Mouse (Mus musculus): ENCODE data around the gene St3gal4. TPM values are rescaled to one million over a fixed set of nuclear protein-coding genes. Genes with fewer than 3 reads are reported as not detected.

St3gal4 gene
- total and polyA plus RNA-seq, 2 experiments from 2014 or later: 18.2 to 22.6 TPM

DNA sequence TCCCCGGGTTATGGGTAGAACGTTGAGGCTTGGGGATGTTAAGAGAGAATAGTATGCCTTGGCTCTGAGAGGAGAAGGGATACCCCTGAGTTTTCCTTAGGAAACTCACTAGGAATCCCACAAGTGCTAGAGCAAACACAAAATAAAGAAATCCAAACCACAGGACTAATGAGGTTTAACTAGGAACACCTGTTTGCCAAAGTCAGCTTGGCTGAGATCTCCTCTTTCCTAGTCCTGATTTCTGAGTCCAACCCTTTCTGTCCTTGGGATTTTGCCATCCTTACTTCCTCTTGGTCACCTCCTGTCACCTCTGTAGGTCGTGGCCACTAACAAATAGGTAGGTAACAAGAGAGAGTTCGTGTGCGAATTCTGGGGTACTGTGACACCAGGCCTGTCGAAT, 92.8 kb downstream of the St3gal4 start:
- Histone ChIP-seq H3K9ac (no peak overlapping the region), H3K4me2 (ENCODE audit: low read depth) (no peak overlapping the region), H3K27ac (ENCODE audit: low read depth, low read length) (no peak overlapping the region), H3K4me1 (ENCODE audit: insufficient read depth) (no peaks in the 10 kb centered on the region), H3K9me3 (ENCODE audit: low read length) (no peaks in the 10 kb centered on the region), H3K4me3 (ENCODE audit: low read depth, low read length) (no peak overlapping the region), H3K27me3 (ENCODE audit: insufficient read depth, low read length) (peaks cover 4% of the 10 kb centered on the region), H3K36me3 (ENCODE audit: insufficient read depth) (peaks cover 13% of the 10 kb centered on the region)
- no peak for ATAC-seq
- 89% methylated on average over 6 of the region's 6 CpGs for WGBS
- DNase-seq: no peak
- no peak for TF ChIP-seq CTCF (IDR thresholded peaks at IDR 0.05; ENCODE audit: low read depth)

GRCm38 (mm10) chr9:35024591-35025496, 94.2 kb downstream of the St3gal4 start:
- TF ChIP-seq CTCF (IDR thresholded peaks at IDR 0.05; ENCODE audit: low read depth): no peak
- Histone ChIP-seq H3K4me3 (ENCODE audit: low read depth, low read length) (0 out of 2 replicates have a peak overlapping the region, but pooled peaks have one; percentile 2), H3K4me1 (ENCODE audit: insufficient read depth) (no peaks in the 10 kb centered on the region), H3K27ac (ENCODE audit: low read depth, low read length) (no peak overlapping the region), H3K9me3 (ENCODE audit: low read length) (no peaks in the 10 kb centered on the region), H3K36me3 (ENCODE audit: insufficient read depth) (peaks cover 9% of the 10 kb centered on the region), H3K9ac (no peak overlapping the region), H3K4me2 (ENCODE audit: low read depth) (peak overlapping the region; percentile 26; the same call in 1 of the 2 replicates), H3K27me3 (ENCODE audit: insufficient read depth, low read length) (peaks cover 4% of the 10 kb centered on the region)
- ATAC-seq: peak; percentile 18; the same call in 1 of the 2 replicates
- no peak for DNase-seq
- 10% methylated on average over 25 of the region's 25 CpGs for WGBS

DNA sequence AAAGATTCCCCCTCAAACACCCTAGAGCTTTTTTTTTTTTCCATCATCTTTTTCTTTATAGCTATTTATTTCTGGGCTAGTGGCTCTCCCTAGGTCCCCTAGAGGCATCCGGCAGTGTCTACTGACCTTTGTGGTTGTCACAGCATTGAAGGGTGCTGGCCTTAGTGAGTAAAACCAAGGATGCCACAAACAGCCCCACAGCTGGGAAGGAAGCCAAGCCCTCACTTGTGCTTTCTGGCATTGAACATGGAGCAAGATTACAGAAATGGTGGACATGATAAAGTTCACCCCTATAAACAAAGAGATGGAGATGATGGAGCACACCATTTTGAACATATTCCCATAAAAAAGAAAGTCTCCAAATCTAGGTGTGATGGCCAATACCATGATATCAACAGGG, 97.3 kb downstream of the St3gal4 start:
- H3K36me3 ChIP-seq (ENCODE audit: insufficient read depth): no peaks in the 10 kb centered on the region; the same call in 1 of the 2 replicates
- H3K27me3 ChIP-seq (ENCODE audit: insufficient read depth, low read length): peaks cover 4% of the 10 kb centered on the region
- no peak overlapping the region for H3K4me2 ChIP-seq (ENCODE audit: low read depth)
- WGBS: 79% methylated on average over 1 of the region's 1 CpGs
- H3K4me1 ChIP-seq (ENCODE audit: insufficient read depth): peaks cover 17% of the 10 kb centered on the region
- no peak overlapping the region for H3K9ac ChIP-seq
- H3K27ac ChIP-seq (ENCODE audit: low read depth, low read length): no peak overlapping the region
- no peak overlapping the region for H3K4me3 ChIP-seq (ENCODE audit: low read depth, low read length)
- no peak for DNase-seq
- no peak for ATAC-seq
- TF ChIP-seq CTCF (IDR thresholded peaks at IDR 0.05; ENCODE audit: low read depth): no peak
- no peaks in the 10 kb centered on the region for H3K9me3 ChIP-seq (ENCODE audit: low read length)

GRCm38 (mm10) chr9:35020015-35020653, 98.9 kb downstream of the St3gal4 start:
- Histone ChIP-seq H3K27me3 (ENCODE audit: insufficient read depth, low read length) (peaks cover 4% of the 10 kb centered on the region; the same call in 1 of the 2 replicates), H3K4me3 (ENCODE audit: low read depth, low read length) (no peak overlapping the region), H3K4me2 (ENCODE audit: low read depth) (no peak overlapping the region), H3K9me3 (ENCODE audit: low read length) (no peaks in the 10 kb centered on the region), H3K9ac (no peak overlapping the region), H3K4me1 (ENCODE audit: insufficient read depth) (peaks cover 17% of the 10 kb centered on the region), H3K36me3 (ENCODE audit: insufficient read depth) (no peaks in the 10 kb centered on the region; the same call in 1 of the 2 replicates), H3K27ac (ENCODE audit: low read depth, low read length) (no peak overlapping the region)
- ATAC-seq (no peak), DNase-seq (no peak)
- 60% methylated on average over 11 of the region's 11 CpGs for WGBS
- no peak for TF ChIP-seq CTCF (IDR thresholded peaks at IDR 0.05; ENCODE audit: low read depth)

- Histone ChIP-seq H3K9me3 (ENCODE audit: low read length) (no peaks in the 10 kb centered on the region), H3K27me3 (ENCODE audit: insufficient read depth, low read length) (no peaks in the 10 kb centered on the region), H3K4me1 (ENCODE audit: insufficient read depth) (peaks cover 17% of the 10 kb centered on the region), H3K4me3 (ENCODE audit: low read depth, low read length) (no peak overlapping the region), H3K27ac (ENCODE audit: low read depth, low read length) (no peak overlapping the region), H3K4me2 (ENCODE audit: low read depth) (no peak overlapping the region), H3K9ac (no peak overlapping the region), H3K36me3 (ENCODE audit: insufficient read depth) (no peaks in the 10 kb centered on the region; the same call in 1 of the 2 replicates)
- TF ChIP-seq CTCF (IDR thresholded peaks at IDR 0.05; ENCODE audit: low read depth): peak; percentile 96
- peak; percentile 94 for DNase-seq
- WGBS: 4% methylated on average over 3 of the region's 3 CpGs
- peak; percentile 48 for ATAC-seq
These were observed 99.7 kb downstream of the St3gal4 start for GRCm38 (mm10) chr9:35019372-35019771.

DNA sequence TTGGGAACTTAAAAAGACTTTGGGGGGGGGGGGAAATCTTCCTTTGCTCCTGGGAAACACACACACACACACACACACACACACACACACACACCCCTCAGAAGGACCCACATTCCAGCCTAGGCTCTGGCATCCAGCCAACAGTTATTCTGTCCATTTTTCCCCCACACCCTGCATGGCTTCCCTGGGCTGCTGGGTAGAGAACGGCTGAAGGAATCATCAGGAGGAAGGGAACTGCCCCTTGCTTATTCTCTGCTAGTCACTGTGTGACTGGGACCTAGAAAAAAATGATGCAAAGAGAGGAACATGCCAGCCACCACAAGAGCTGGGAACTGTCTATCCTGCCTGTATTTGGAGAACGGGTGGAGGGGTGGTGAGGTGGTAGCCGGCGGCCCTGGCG, 101.0 kb downstream of the St3gal4 start:
- peaks cover 17% of the 10 kb centered on the region for H3K4me1 ChIP-seq (ENCODE audit: insufficient read depth)
- H3K9ac ChIP-seq: no peak overlapping the region; the same call in 1 of the 2 replicates
- ATAC-seq (peak; percentile 5; the same call in 1 of the 2 replicates), DNase-seq (peak; percentile 26)
- H3K4me2 ChIP-seq (ENCODE audit: low read depth): no peak overlapping the region; the same call in 1 of the 2 replicates
- H3K9me3 ChIP-seq (ENCODE audit: low read length): no peaks in the 10 kb centered on the region
- no peak for TF ChIP-seq CTCF (IDR thresholded peaks at IDR 0.05; ENCODE audit: low read depth)
- 23% methylated on average over 5 of the region's 5 CpGs for WGBS
- no peaks in the 10 kb centered on the region; the same call in 1 of the 2 replicates for H3K36me3 ChIP-seq (ENCODE audit: insufficient read depth)
- H3K27ac ChIP-seq (ENCODE audit: low read depth, low read length): peak overlapping the region; percentile 69; the same call in 1 of the 2 replicates
- no peak overlapping the region for H3K4me3 ChIP-seq (ENCODE audit: low read depth, low read length)
- no peaks in the 10 kb centered on the region for H3K27me3 ChIP-seq (ENCODE audit: insufficient read depth, low read length)

Measured in forebrain, postnatal 0 days (tissue).